Mouse (Mus musculus) spleen, adult 2 months (tissue): ENCODE data around the gene Prune1.

Source experiments
- CTCF ChIP-seq: fragments of 200-500 bp; IDR thresholded peaks from 2 replicates; pipeline ENCODE4 v1.5.1; 2011; ENCODE audit warnings: mild to moderate bottlenecking, inconsistent platforms; ENCODE audit not compliant: insufficient read depth, insufficient read length, insufficient replicate concordance; ENCODE audit errors: extremely low read depth
- POLR2A ChIP-seq: fragments of 200-500 bp; IDR thresholded peaks from 2 replicates; pipeline ENCODE4 v1.6.1; 2011; ENCODE audit warnings: low read depth, low read length, inconsistent platforms

DNA sequence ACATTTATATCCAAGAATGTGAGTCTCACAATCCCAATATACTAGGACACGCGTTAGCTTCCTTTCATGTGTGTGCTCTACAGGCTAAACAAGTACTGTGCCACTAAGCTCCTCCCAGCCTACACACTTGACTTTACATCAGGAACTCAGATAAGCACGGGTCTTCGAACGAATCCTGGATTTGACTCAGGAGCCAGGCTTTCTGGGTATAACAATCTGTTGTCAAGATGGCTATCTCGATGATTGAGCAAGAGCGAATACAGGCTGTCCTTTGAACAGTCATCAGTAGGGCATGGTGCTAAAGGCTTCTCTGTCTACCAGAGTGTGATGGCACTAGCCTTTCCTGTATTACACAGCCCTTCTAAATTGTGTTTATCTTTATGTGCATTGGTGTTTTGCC, 16.1 kb upstream of the Prune1 start:
- TF ChIP-seq POLR2A, result no peak
- TF ChIP-seq CTCF, result no peak
